Mouse (Mus musculus) olfactory bulb, adult 2 months (tissue): ENCODE measurements at regions not wholly inside any gene's neighbourhood (a gene's known extent, or its start where the extent isn't known, plus 50 kb on each side); places are given as distances from the start of the nearest gene placed in this dataset.

Experiments used
- CTCF ChIP-seq: fragments of 200-500 bp; IDR thresholded peaks from 2 replicates; pipeline ENCODE4 v1.5.1; 2012; ENCODE audit warnings: low read depth, mild to moderate bottlenecking, low read length, moderate library complexity; ENCODE audit not compliant: insufficient read depth
- POLR2A ChIP-seq: fragments of 200-500 bp; IDR thresholded peaks from 2 replicates; pipeline ENCODE4 v1.6.1; 2012; ENCODE audit warnings: mild to moderate bottlenecking, low read depth, low read length, moderate library complexity; ENCODE audit not compliant: insufficient read depth

- TF ChIP-seq CTCF (peak; percentile 81), POLR2A (no peak)
Observed at GRCm38 (mm10) chr4:56685123-56685522, 54.7 kb upstream of the Gm26657 start.
